Comparison of ENCODE assay signal across 7 mouse cellular contexts in genomic region chr6:38874565-38875257, GRCm38 (mm10). TPM values are rescaled to one million over a fixed set of nuclear protein-coding genes. Genes with fewer than 3 reads are reported as not detected.
DNase-seq lines count a peak whose midpoint lies in the region; ATAC-seq and TF ChIP-seq lines count a peak whose summit lies in the region.

No protein-coding gene starts in this region.

- TF ChIP-seq CTCF in testis, adult 2 months (IDR thresholded peaks at IDR 0.05; ENCODE audit: control insufficient read depth, insufficient read depth, insufficient replicate concordance, low read depth, low read length): no peak

- intact Hi-C loops in heart, postnatal 10 days (cut with DNase I): loop anchor here (2.0 to 10.0 kb wide), 5 partner anchors 38 to 340 kb away; partner anchors contain the start of gene Fmc1

- no peak for DNase-seq in testis, postnatal 10 days (ENCODE audit: low spot score)
- DNase-seq in embryo, embryonic 11.5 days (ENCODE audit: low read depth, low spot score): peak; percentile 34
- DNase-seq in heart, postnatal 10 days: peak; percentile 39 to 51
- DNase-seq in neural tube, embryonic 10.5 days (ENCODE audit: extremely low spot score, low spot score): peak; percentile 58
- no peak for DNase-seq in urinary bladder, postnatal 10 days (ENCODE audit: low spot score)

- under 1% methylated on average over 23 of the region's 23 CpGs for WGBS in limb, embryonic 15.5 days

- peaks cover 8% of the 10 kb centered on the region for H3K4me1 ChIP-seq in testis, adult 2 months (ENCODE audit: control insufficient read depth, insufficient read depth, low read length)
- peaks cover 12% of the 10 kb centered on the region for H3K4me1 ChIP-seq in limb, embryonic 15.5 days

- H3K27me3 ChIP-seq in testis, adult 2 months (ENCODE audit: control insufficient read depth, insufficient read depth, low read length): no peaks in the 10 kb centered on the region
- no peaks in the 10 kb centered on the region for H3K27me3 ChIP-seq in limb, embryonic 15.5 days

- H3K36me3 ChIP-seq in testis, adult 2 months (ENCODE audit: control insufficient read depth, insufficient read depth, low read length): no peaks in the 10 kb centered on the region
- H3K36me3 ChIP-seq in limb, embryonic 15.5 days: no peaks in the 10 kb centered on the region

- peak overlapping the region; percentile 96 for H3K4me3 ChIP-seq in testis, adult 2 months (ENCODE audit: control insufficient read depth, low read depth, low read length)
- peak overlapping the region; percentile 98 for H3K4me3 ChIP-seq in limb, embryonic 15.5 days

- H3K27ac ChIP-seq in testis, adult 2 months (ENCODE audit: control insufficient read depth, insufficient read depth, low read depth, low read length): peak overlapping the region; percentile 12
- peak overlapping the region; percentile 95 for H3K27ac ChIP-seq in limb, embryonic 15.5 days

- no peaks in the 10 kb centered on the region for H3K9me3 ChIP-seq in limb, embryonic 15.5 days

- TF ChIP-seq POLR2A in testis, adult 2 months (IDR thresholded peaks at IDR 0.05; ENCODE audit: control insufficient read depth, low read depth, low read length): no peak

- H3K4me2 ChIP-seq in limb, embryonic 15.5 days: peak overlapping the region; percentile 72

- no peak for ATAC-seq in limb, embryonic 15.5 days (ENCODE audit: insufficient number of reproducible peaks, low FRiP score, low TSS enrichment, low read depth)

- peak overlapping the region; percentile 96 for H3K9ac ChIP-seq in limb, embryonic 15.5 days

RNA-seq across cellular contexts. Expression of gene Tbxas1, which starts 0.5 kb away (rescaled TPM):
- 0.16 and 0.53 TPM in 2 replicates for polyA plus RNA-seq in testis, adult 2 months (2012; rRNA removed)
- 1 to 10 TPM; 1.0 to 1.4 TPM for total RNA-seq in heart, postnatal 10 days (2021)
- 3.2 and 3.5 TPM in 2 replicates for polyA plus RNA-seq in limb, embryonic 15.5 days (2015; fragmentation: Nextera tagmentation; extraction: Ambion mirVana)

RNA-seq across cellular contexts. Expression of gene Hipk2, which starts 1.3 kb away (rescaled TPM):
- polyA plus RNA-seq in testis, adult 2 months (2012; rRNA removed): 32.7 and 33.9 TPM in 2 replicates
- total RNA-seq in heart, postnatal 10 days (2021): 10 to 100 TPM; 73.7 to 80.5 TPM
- 12.9 and 13.9 TPM in 2 replicates for polyA plus RNA-seq in limb, embryonic 15.5 days (2015; fragmentation: Nextera tagmentation; extraction: Ambion mirVana)

Comparison
In these comparisons a context has a peak if more than half of its experiments do, and no peak if none do; other contexts are left out.
1. DNase-seq: peak in embryo, embryonic 11.5 days (single experiment), heart, postnatal 10 days (2 of 2) and neural tube, embryonic 10.5 days (single experiment); none in testis, postnatal 10 days (single experiment) and urinary bladder, postnatal 10 days (single experiment).